Mouse (Mus musculus): ENCODE results near the gene Ubald1. TPM values are rescaled to one million over a fixed set of nuclear protein-coding genes. Genes with fewer than 3 reads are reported as not detected.

The Ubald1 gene
- polyA plus RNA-seq, 2 experiments: 5.4 to 9.0 TPM

DNA sequence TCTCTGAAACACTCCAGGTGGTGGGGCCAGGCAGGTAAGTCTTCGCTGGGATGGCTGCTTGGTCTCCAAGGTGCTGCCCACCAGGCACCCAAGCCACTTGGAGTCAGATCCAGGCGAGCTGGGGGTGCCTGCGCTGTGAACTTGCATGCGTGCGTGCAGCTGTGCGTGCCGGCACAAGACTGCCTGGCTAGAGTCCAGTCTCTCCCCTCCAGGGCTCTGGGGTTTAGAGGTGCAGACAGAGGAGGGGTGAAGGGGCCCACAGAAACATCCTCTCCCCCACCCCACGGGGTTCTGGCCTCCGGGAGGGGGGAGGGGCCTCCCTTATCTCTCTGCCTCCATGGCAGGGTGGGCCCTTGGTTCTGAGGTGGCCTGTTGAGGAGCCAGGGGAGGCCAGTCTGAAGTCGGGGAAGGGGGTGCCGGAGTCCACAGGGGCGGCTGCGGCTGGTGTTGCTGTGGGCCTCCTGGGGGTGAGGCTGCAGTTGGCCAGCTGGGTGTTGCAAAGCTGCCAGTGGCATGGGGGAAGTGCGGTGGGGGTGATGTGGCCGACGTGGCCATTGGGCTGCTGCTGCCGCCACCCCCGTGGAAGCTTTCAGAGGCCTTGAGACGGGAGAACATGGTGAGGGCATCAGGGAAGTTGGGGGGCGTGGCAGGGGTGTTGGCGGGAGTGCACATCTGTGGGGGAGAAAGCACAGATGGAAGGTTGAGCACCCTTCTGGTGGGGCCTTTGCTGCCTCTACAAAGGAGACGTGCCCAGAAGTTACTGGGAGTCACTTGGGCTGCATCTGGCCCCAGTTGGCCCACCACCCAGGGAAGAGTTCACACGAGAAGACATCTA lies 4.7 kb downstream of the Ubald1 start:
- no peak overlapping the region for H3K4me3 ChIP-seq (ENCODE audit: insufficient read depth in 1 of 2, low read depth in 2 of 2, low read length in 2 of 2)
- H3K36me3 ChIP-seq (replicated peaks; ENCODE audit: control insufficient read depth, insufficient read depth, low read depth): no peaks in the 10 kb centered on the region; the same call in 1 of the 2 replicates
- WGBS (ENCODE audit: insufficient replicate concordance): 51% methylated on average over 23 of the region's 23 CpGs
- H3K4me2 ChIP-seq (ENCODE audit: low read depth): peak overlapping the region; percentile 24; the same call in 1 of the 2 replicates
- ATAC-seq (ENCODE audit: insufficient read depth) (no peak), DNase-seq (ENCODE audit: low read depth in 3 of 3, low spot score in 3 of 3) (no peak)
- H3K9me3 ChIP-seq (ENCODE audit: control insufficient read depth, low read length): no peaks in the 10 kb centered on the region
- TF ChIP-seq EP300 (IDR thresholded peaks at IDR 0.05; ENCODE audit: low read depth) (no peak), CTCF (IDR thresholded peaks at IDR 0.05; ENCODE audit: low read depth) (no peak)
- H3K4me1 ChIP-seq (replicated peaks; ENCODE audit: control insufficient read depth in 2 of 2, insufficient read depth in 2 of 2, low read length in 1 of 2): peaks cover 16 to 30% of the 10 kb centered on the region in 2 experiments
- H3K27ac ChIP-seq: no peak overlapping the region
- H3K27me3 ChIP-seq (ENCODE audit: control insufficient read depth, insufficient read depth, low read length): no peaks in the 10 kb centered on the region
- H3K9ac ChIP-seq (replicated peaks): peak overlapping the region; percentile 5; the same call in 1 of the 2 replicates

DNA sequence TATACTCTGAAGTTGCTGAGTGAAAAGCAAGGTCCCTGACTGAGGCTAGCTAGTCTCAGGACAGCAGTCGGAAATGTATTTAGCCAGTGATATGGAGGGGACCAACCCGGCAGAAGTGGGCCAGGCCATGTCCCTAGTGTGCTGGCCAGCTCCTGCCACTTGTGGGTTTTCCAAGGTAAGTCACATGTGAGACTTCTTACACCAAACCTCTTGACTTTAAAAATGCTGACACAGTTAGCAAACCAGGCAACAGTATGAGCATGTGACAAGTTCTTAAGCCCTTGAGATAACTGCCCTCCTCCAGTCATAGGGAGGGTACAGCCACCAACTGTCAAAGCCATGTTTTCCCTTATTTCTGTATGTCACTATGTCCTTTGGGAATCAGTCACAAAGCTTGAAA lies 8.2 kb downstream of the Ubald1 start:
- WGBS (ENCODE audit: insufficient replicate concordance): 68% methylated on average over 2 of the region's 2 CpGs
- Histone ChIP-seq H3K36me3 (replicated peaks; ENCODE audit: control insufficient read depth, insufficient read depth, low read depth) (no peaks in the 10 kb centered on the region; the same call in 1 of the 2 replicates), H3K4me1 (replicated peaks; ENCODE audit: control insufficient read depth in 2 of 2, insufficient read depth in 2 of 2, low read length in 1 of 2) (peaks cover 7 to 15% of the 10 kb centered on the region in 2 experiments), H3K9me3 (ENCODE audit: control insufficient read depth, low read length) (no peaks in the 10 kb centered on the region), H3K27me3 (ENCODE audit: control insufficient read depth, insufficient read depth, low read length) (no peaks in the 10 kb centered on the region), H3K9ac (replicated peaks) (no peak overlapping the region), H3K27ac (no peak overlapping the region), H3K4me2 (ENCODE audit: low read depth) (no peak overlapping the region), H3K4me3 (ENCODE audit: insufficient read depth in 1 of 2, low read depth in 2 of 2, low read length in 2 of 2) (no peak overlapping the region)
- no peak for TF ChIP-seq EP300 (IDR thresholded peaks at IDR 0.05; ENCODE audit: low read depth)
- no peak for TF ChIP-seq CTCF (IDR thresholded peaks at IDR 0.05; ENCODE audit: low read depth)
- DNase-seq (ENCODE audit: low read depth in 3 of 3, low spot score in 3 of 3) (no peak), ATAC-seq (ENCODE audit: insufficient read depth) (no peak)

DNA sequence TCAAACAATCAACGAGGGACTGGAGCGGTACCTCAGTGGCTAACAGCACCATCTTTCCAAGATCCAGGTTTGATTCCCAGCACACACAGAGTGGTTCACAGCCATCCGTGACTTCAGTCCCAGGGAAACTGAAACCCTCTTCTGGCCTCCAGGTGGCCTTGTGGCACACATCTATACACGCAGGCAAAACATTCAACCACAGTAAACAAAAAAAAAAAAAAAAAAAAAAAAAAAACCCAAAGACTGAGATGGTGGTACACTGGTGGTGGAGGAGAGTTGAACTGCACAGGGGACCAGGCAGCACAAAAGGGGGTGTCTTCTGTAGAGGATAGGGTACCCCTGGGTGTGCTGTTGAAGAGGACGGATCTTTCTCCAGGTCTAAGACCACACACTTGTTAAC lies 9.6 kb downstream of the Ubald1 start:
- Histone ChIP-seq H3K4me1 (replicated peaks; ENCODE audit: control insufficient read depth in 2 of 2, insufficient read depth in 2 of 2, low read length in 1 of 2) (peaks cover 0 to under 1% of the 10 kb centered on the region in 2 experiments; a peak in 2 of 4 replicates), H3K4me2 (ENCODE audit: low read depth) (no peak overlapping the region), H3K36me3 (replicated peaks; ENCODE audit: control insufficient read depth, insufficient read depth, low read depth) (no peaks in the 10 kb centered on the region; the same call in 1 of the 2 replicates), H3K27ac (no peak overlapping the region), H3K9me3 (ENCODE audit: control insufficient read depth, low read length) (no peaks in the 10 kb centered on the region), H3K4me3 (ENCODE audit: insufficient read depth in 1 of 2, low read depth in 2 of 2, low read length in 2 of 2) (no peak overlapping the region), H3K9ac (replicated peaks) (no peak overlapping the region), H3K27me3 (ENCODE audit: control insufficient read depth, insufficient read depth, low read length) (no peaks in the 10 kb centered on the region)
- WGBS (ENCODE audit: insufficient replicate concordance): 73% methylated on average over 5 of the region's 5 CpGs
- ATAC-seq (ENCODE audit: insufficient read depth) (no peak), DNase-seq (ENCODE audit: low read depth in 3 of 3, low spot score in 3 of 3) (no peak)
- TF ChIP-seq EP300 (IDR thresholded peaks at IDR 0.05; ENCODE audit: low read depth) (no peak), CTCF (IDR thresholded peaks at IDR 0.05; ENCODE audit: low read depth) (no peak)

DNA sequence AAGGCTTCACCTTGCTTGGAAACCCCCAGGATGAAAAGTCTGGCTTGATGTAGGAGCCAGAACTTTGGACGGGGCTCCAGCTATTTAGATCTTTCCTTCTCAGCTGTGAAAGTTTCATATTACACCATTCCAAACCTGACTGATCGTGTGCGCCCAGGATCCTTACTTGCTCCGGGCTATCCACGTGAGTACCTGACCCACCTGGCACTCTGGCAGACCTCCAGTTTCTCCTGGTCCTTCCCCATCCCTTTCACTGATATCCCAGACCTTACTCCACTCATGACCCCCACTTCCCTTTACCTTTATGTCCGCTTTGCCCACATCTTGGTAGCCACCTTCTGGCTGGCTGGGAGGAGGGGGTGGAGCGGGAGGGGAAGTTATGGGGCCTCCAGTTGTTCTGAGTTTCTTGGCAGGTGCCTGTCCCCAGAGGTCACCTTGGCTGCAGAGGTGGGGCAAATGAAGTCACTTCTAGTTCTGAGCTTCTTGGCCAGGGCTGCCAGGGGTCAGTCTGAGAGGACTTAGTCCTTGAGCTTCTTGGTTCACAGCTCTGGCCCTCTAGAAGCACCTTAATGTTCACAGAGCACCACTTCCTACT lies 13.9 kb downstream of the Ubald1 start:
- H3K4me3 ChIP-seq (ENCODE audit: insufficient read depth in 1 of 2, low read depth in 2 of 2, low read length in 2 of 2): no peak overlapping the region
- 55% methylated on average over 7 of the region's 7 CpGs for whole genome bisulfite sequencing (ENCODE audit: insufficient replicate concordance)
- DNase-seq (ENCODE audit: low read depth in 3 of 3, low spot score in 3 of 3) (no peak), ATAC-seq (ENCODE audit: insufficient read depth) (no peak)
- peaks cover 0 to 3% of the 10 kb centered on the region in 2 experiments; a peak in 1 of 4 replicates for H3K4me1 ChIP-seq (replicated peaks; ENCODE audit: control insufficient read depth in 2 of 2, insufficient read depth in 2 of 2, low read length in 1 of 2)
- no peaks in the 10 kb centered on the region for H3K36me3 ChIP-seq (replicated peaks; ENCODE audit: control insufficient read depth, insufficient read depth, low read depth)
- H3K9ac ChIP-seq (replicated peaks): no peak overlapping the region
- H3K9me3 ChIP-seq (ENCODE audit: control insufficient read depth, low read length): no peaks in the 10 kb centered on the region
- no peak overlapping the region for H3K27ac ChIP-seq
- TF ChIP-seq EP300 (IDR thresholded peaks at IDR 0.05; ENCODE audit: low read depth) (no peak), CTCF (IDR thresholded peaks at IDR 0.05; ENCODE audit: low read depth) (no peak)
- H3K4me2 ChIP-seq (ENCODE audit: low read depth): no peak overlapping the region
- no peaks in the 10 kb centered on the region for H3K27me3 ChIP-seq (ENCODE audit: control insufficient read depth, insufficient read depth, low read length)

DNA sequence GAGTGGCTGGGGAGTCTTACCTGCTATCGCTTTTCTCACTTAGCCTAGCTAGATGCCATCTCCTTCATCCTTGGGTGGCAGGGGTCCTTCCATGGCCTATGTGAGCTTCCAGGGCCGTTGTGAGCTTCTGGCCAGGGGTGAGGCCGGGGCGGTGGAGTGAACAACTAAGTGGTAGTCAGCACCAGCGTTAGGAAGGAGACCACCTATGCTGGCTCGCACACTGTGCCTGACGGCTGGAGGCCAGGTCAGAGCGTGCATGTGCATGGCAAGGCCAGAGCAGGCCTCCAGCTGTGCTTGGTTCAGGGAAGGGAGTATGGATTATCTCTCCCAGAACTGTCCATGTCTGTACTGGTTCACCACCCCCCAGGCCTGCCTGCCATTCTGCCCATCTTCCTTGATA lies 16.4 kb downstream of the Ubald1 start:
- 74% methylated on average over 8 of the region's 8 CpGs for WGBS (ENCODE audit: insufficient replicate concordance)
- H3K4me1 ChIP-seq (replicated peaks; ENCODE audit: control insufficient read depth in 2 of 2, insufficient read depth in 2 of 2, low read length in 1 of 2): peaks cover 0 to 3% of the 10 kb centered on the region in 2 experiments; a peak in 1 of 4 replicates
- no peaks in the 10 kb centered on the region for H3K9me3 ChIP-seq (ENCODE audit: control insufficient read depth, low read length)
- H3K27me3 ChIP-seq (ENCODE audit: control insufficient read depth, insufficient read depth, low read length): no peaks in the 10 kb centered on the region
- no peak overlapping the region for H3K4me3 ChIP-seq (ENCODE audit: insufficient read depth in 1 of 2, low read depth in 2 of 2, low read length in 2 of 2)
- H3K36me3 ChIP-seq (replicated peaks; ENCODE audit: control insufficient read depth, insufficient read depth, low read depth): no peaks in the 10 kb centered on the region
- no peak overlapping the region for H3K27ac ChIP-seq
- no peak overlapping the region for H3K9ac ChIP-seq (replicated peaks)
- no peak overlapping the region for H3K4me2 ChIP-seq (ENCODE audit: low read depth)
- ATAC-seq (ENCODE audit: insufficient read depth) (no peak; the same call in 1 of the 2 replicates), DNase-seq (ENCODE audit: low read depth in 3 of 3, low spot score in 3 of 3) (no peak)
- no peak for TF ChIP-seq CTCF (IDR thresholded peaks at IDR 0.05; ENCODE audit: low read depth)
- no peak for TF ChIP-seq EP300 (IDR thresholded peaks at IDR 0.05; ENCODE audit: low read depth)

Measured in liver, embryonic 14.5 days (tissue).